Mouse (Mus musculus): ENCODE results near the gene Bean1.

DNA sequence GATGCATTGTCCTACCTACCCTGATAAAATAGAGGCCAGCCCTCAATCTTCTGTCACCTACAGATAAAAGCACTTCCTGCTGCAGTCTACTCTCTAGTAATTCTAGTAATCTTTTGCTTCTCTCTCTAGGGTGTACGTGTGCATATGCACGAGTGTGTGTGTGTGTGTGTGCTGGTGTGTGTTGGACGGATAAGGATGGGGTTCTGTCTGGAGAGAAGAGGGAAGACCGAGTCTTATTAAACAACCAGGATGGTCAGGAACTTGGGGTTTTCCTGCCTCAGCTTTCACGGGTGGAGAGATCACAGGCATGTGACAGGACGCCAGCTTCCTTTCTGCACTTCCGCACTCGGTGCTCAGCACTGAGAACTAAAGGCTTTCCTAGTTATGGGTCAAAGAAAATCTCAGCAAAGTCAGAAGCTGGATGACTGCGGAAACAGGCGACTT, 69.2 kb downstream of the Bean1 start:
- TF ChIP-seq CTCF (IDR thresholded peaks at IDR 0.05; ENCODE audit: borderline replicate concordance, extremely low read depth, insufficient read depth, insufficient read length) (no peak), POLR2A (IDR thresholded peaks at IDR 0.05; ENCODE audit: borderline replicate concordance, extremely low read depth, insufficient read depth, insufficient read length, poor library complexity, severe bottlenecking) (no peak)
